Mouse (Mus musculus): Measurements from ENCODE around the gene BC049352.
A peak's percentile ranks its signal among the peaks of the same experiment; 100 is the strongest.

Gene BC049352

GRCm38 (mm10) chr9:45250306-45250705 is 68.5 kb downstream of the BC049352 start:
- DNase-seq (ENCODE audit: low spot score), result no peak

- no peak for DNase-seq (ENCODE audit: low spot score)
Observed at GRCm38 (mm10) chr9:45251281-45251680, 69.5 kb downstream of the BC049352 start.

DNA sequence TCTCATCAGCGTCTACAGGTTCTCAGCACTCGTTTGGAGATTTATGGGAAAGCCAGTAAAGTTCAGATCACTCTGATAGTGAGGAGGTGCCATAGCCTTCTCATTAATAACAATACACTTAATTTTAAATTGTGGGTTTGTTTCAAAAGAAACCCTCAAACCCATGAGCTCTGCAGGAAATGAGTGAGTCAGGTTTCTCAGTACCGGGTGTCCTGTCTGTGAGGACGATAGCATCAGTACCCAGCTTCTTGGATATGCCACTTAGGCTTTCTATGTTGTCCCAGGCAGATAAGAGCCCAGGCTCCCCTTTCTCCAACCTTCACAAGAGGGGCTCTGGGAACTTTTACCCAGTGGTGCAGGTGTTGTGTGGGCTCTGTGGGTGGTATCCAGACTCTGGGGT is 70.2 kb downstream of the BC049352 start:
- DNase-seq (ENCODE audit: low spot score), result no peak

DNA sequence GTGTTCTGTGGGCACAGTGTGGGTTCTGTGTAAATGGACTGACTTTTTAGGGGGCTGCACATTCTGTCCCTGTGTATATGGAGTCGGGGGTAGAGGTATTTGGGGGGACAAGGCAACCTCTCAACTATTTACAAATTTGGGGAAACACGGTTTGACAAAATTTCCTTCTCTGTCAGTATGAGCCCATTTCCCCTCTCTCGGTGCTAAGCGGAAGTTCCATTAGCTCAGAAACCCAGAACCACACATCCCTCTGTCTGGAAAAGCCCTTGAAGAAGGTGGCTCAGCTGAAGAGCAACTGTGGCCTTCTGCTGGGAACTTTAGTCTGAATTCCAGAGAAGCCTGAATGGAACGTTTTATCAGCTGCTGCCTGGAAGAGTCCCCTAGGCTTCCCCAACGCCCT is 70.6 kb downstream of the BC049352 start:
- no peak for DNase-seq (ENCODE audit: low spot score)

GRCm38 (mm10) chr9:45254021-45254420 is 72.2 kb downstream of the BC049352 start:
- DNase-seq (ENCODE audit: low spot score), result no peak

DNA sequence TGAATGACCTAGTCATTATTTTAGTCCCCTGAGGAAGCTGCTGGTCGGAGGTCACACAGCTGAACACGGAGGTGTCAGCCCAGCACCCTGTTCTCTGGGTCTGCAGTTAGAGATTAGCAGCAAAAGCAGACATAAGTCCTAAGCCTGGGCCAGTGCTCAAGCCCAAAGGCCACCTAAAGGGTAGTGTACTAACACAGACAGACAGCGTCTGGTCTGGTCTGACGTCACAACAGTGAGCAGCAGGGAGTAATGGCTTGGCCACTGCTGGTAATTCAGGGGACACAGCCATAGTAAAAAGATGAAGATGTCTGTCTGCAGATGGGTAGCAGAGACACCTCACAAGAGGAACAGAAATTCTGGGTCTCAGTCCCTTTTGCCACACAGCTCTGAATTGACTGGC is 72.8 kb downstream of the BC049352 start:
- DNase-seq (ENCODE audit: low spot score), result no peak

DNA sequence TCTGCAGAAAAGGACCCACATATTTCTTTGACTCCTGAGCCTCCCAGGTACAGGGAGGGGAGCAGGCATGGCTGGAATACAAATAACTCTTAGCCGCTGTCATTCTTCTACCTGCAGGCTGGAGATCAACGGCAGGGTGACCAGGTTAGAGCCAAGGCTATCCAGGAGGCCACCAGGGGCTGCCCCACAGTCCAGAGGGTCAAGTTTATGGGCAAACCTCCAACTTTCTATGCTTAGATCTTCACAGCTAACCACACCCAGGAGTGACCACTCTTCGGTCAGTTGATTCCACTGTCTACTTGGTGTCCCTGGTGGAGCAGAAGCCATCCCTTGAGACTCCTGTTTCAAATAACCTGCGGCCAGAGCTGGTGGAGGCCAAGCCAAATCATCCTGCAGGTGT is 73.6 kb downstream of the BC049352 start:
- no peak for DNase-seq (ENCODE audit: low spot score)

DNA sequence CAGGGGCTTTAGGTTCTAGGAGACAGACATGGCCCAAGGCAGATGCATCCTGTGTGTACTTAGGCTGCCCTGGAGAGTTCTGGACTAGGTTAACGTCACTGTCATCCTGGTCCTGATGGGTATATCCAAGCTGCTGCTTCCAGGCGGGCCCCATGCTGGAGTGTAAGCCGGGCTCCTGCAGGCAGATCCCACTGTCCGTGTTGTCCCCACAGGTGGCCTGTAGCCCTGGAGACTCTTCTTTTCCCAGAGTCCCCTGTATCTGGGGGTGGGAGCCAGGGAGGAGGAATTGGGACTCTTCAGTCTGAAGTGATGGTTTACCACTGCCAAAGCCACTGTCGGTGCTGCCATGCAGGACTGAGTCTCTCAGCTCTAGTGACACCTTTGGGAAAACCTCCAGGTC is 74.2 kb downstream of the BC049352 start:
- no peak for DNase-seq (ENCODE audit: low spot score)

DNA sequence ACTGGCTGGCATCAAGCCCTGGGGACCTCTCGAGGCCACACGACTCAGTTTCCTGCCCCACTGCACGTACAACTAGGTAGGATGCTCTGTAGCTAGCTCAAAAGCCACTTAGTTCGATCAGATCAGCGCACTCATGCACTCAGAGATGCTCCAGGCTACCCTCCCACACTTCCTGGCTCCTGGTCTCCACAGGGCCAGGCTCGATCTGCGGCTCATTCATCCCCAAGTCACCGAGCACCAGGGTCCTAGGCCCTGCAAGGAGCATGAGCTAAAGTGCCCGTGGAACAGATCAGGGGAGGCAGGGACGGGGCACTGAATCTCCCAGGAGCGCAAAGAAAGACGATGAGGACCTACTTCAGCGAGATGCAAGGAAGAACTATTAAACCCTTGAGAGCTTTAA is 77.3 kb downstream of the BC049352 start:
- no peak for DNase-seq (ENCODE audit: low spot score)

GRCm38 (mm10) chr9:45261466-45261865 is 79.7 kb downstream of the BC049352 start:
- DNase-seq (ENCODE audit: low spot score), result peak; percentile 21

GRCm38 (mm10) chr9:45261872-45262271 is 80.1 kb downstream of the BC049352 start:
- DNase-seq (ENCODE audit: low spot score), result no peak

DNA sequence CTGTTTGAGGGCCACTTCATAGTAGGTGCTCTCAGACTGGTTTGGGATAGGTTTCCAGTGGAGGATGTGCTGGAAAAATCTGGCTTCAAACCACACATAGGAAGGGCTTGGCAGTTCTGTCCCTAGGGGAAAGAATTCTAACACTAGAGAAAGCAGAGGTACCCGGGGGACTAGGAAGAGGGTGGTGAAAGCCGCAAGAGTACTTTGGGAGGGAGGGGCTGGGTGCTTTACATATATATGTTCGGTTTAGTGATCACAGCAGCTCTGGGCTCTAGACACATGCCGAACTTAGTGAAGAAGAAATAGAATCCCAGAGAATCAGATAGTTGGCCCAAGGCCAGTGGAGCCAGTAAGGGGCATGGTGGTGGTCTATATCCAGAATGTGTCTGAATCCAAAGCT is 85.3 kb downstream of the BC049352 start:
- no peak for DNase-seq (ENCODE audit: low spot score)

- no peak for DNase-seq (ENCODE audit: low spot score)
Observed at GRCm38 (mm10) chr9:45268079-45268478, 86.3 kb downstream of the BC049352 start.

DNA sequence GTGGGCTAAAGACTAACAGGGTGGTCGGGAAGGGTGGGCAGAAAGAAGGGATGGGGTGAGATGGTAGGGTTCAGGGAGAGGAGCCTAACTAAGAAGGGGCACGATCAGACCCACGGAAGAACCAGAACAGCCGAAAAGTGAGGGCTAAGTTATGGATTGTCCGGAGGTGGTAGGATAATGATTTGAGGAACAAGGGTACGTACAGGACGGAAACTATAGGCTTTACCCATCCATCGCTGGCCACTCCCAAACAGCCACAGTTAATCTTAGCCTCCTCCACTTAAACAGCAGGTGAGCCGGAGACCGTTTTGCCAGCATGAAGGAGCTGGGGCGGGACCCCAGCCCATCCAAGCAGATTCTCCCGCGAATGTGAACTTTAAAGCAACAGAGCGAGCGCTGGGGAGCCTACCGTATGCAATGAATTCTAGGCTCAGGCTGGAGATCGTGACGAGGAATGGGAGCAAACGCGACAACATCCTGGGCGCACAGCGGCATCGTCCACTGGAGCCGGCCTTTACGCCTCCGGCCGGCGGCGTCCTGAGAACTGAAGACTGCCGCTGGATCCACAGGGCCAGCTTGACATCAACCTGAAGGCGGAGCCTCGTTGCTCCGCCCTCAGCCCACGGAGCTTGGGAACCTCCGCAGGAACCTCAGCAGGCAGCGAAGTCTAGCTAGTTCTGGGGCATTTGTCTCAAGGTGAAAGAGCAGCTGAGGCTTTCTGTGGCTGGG is 87.0 kb downstream of the BC049352 start, which contains the start of gene Il10ra:
Gene Il10ra (minus strand): TSS at position 553 of the 729 bp plus-strand sequence.
- DNase-seq (ENCODE audit: low spot score), result peak; percentile 24

DNA sequence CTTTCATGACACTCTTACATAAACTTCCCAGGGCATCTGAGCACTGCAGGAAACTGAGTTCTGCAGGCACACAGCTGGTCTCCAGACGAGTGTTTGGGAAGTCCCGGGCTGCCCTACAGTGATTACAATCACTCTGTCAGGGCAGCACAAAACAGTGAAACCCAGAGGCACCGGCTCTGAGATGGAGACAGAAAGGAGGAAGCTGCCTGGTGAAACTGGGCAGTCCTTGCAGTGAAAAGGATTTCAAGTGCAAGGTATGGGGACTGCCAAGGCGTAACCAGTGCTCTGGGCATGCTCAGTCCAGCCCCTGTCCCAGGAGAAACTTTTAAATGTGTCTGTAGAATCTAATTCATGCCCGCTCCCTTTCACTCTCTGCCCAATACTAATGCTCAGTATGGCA is 90.4 kb downstream of the BC049352 start:
- no peak for DNase-seq (ENCODE audit: low spot score)

- DNase-seq (ENCODE audit: low spot score), result no peak
Observed at GRCm38 (mm10) chr9:45274218-45274617, 92.4 kb downstream of the BC049352 start.

GRCm38 (mm10) chr9:45274635-45275034 is 92.8 kb downstream of the BC049352 start:
- DNase-seq (ENCODE audit: low spot score), result no peak

- no peak for DNase-seq (ENCODE audit: low spot score)
Observed at GRCm38 (mm10) chr9:45280059-45280458, 98.3 kb downstream of the BC049352 start.

GRCm38 (mm10) chr9:45280891-45281290 is 99.1 kb downstream of the BC049352 start:
- DNase-seq (ENCODE audit: low spot score), result no peak

DNA sequence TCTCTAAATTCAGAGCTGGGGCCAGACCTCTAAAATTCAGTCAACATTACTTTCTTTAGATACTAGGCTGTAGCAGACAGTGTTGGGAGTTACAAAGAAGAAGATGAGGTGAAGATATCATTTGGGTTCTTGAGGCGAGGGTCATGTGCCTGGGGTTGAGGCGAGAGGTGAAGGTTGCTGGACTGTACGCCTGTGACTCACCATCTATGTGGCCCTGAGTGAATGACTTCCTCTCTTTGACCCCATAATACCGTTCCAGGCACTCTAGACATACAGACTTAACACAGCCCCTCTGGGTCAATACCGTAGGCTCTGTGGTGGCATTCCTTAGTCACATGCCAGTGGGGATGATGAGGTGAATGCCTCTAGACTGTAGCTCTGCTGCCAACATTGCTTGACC is 100.7 kb downstream of the BC049352 start:
- DNase-seq (ENCODE audit: low spot score), result no peak

DNA sequence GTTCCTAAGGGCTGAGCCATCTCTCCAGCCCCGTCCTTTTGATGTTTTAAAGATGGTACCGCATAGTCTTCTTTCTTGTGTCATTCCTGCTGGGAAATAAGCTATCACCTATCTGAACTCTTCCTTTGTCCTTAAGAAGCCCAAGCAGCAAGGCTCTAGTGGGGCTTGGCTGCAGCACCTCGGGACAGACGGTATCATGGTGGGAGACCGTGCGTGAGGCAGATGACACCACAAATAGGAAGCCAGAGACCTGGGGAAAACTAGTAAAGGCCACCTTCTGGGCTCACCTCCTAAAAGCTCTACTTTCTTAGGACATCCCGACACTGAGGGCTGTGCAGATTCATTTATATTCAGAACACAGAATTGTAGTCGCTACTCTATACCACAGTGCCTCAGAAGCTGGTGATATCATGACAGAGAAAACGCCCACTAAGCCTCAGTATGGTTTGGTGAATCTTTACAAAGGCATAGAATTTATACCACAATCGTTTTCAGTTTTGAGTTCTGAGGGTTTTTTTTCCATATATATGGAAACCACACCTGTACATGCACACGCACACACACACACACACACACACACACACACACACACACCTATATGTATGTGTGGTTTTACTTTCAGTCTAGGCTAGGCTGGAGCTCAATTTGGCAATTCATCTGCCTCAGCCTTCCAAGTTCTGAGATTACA is 109.8 kb downstream of the BC049352 start:
- DNase-seq (ENCODE audit: low spot score), result no peak

GRCm38 (mm10) chr9:45294210-45295011 is 112.6 kb downstream of the BC049352 start:
- DNase-seq (ENCODE audit: low spot score), result no peak

Data from ovary, postnatal 14 days (tissue).